Mouse (Mus musculus) kidney, embryonic 15.5 days (tissue): Measurements from ENCODE around the gene Cytip. TPM values are rescaled to one million over a fixed set of nuclear protein-coding genes. Genes with fewer than 3 reads are reported as not detected.
"Not testable (repeated sequence)": the region's sequence is repeated elsewhere in the genome, so short reads cannot be mapped to it uniquely, and the experiment has no call there.

Experiments used
- ATAC-seq: fragments of 200-750 bp; cut with Nextera tagmentation; replicated peaks from 2 replicates; pipeline ENCODE4 v1.8.0; 2017; ENCODE audit warnings: moderate TSS enrichment; ENCODE audit not compliant: low FRiP score
- H3K27ac ChIP-seq: fragments of 300-500 bp; sonication (generic); 2 replicates; pipeline ENCODE4 v1.5.1; 2015; ENCODE audit warnings: mild to moderate bottlenecking, inconsistent platforms
- H3K27me3 ChIP-seq: fragments of 300-500 bp; sonication (generic); 2 replicates; pipeline ENCODE4 v1.6.1; 2015; ENCODE audit warnings: inconsistent platforms
- H3K36me3 ChIP-seq: fragments of 300-500 bp; sonication (generic); 2 replicates; pipeline ENCODE4 v1.6.1; 2015; ENCODE audit warnings: inconsistent platforms
- H3K4me1 ChIP-seq: fragments of 300-500 bp; sonication (generic); 2 replicates; pipeline ENCODE4 v1.6.1; 2015; ENCODE audit warnings: inconsistent platforms
- H3K4me2 ChIP-seq: fragments of 300-500 bp; sonication (generic); 2 replicates; pipeline ENCODE4 v1.6.1; 2015; ENCODE audit warnings: moderate library complexity, mild to moderate bottlenecking, inconsistent platforms
- H3K4me3 ChIP-seq: fragments of 300-500 bp; sonication (generic); replicated peaks from 2 replicates; pipeline ENCODE4 v1.5.1; 2015; ENCODE audit warnings: mild to moderate bottlenecking, inconsistent platforms
- H3K9ac ChIP-seq: fragments of 300-500 bp; sonication (generic); 2 replicates; pipeline ENCODE4 v1.6.1; 2015; ENCODE audit warnings: mild to moderate bottlenecking, inconsistent platforms
- H3K9me3 ChIP-seq: fragments of 300-500 bp; sonication (generic); replicated peaks from 2 replicates; pipeline ENCODE4 v1.6.1; 2016; ENCODE audit warnings: inconsistent platforms
- WGBS: fragments of 180-500 bp; shearing (Covaris S2); methylation state at CpG from one replicate; pipeline ENCODE4 v1.1.7; 2015; ENCODE audit warnings: mixed read lengths; 5-methylcytosine and 5-hydroxymethylcytosine counted together
- polyA plus RNA-seq: library from polyadenylated mRNA; unstranded; fragments of >200 nt; fragmentation: Nextera tagmentation; extraction: Ambion mirVana; gene quantifications from 2 replicates; pipeline ENCODE4 v1.2.1, GENCODE M21; 2015

Gene Cytip
- polyA plus RNA-seq, 1 experiment from 2014 or later, result 1.4 TPM

DNA sequence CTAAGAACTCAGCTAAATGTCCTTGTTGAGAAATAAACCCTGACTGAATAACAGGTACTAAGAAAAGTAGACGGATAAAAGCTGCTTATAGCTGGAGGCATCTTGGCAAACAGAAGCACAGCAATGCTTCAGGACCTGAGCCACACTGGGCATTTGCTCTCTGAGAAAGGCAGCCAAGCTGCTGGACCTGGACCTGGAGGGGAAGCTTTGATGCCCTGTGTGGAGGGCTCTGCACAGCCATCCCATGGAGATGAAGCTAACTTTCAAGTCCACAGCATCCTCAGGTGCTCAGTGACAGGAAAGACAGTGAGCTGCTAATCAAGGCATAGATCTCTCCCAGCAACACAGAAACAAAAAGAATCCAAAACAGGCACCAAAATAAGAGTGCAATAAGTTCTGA is 54.8 kb downstream of the Cytip start:
- Histone ChIP-seq H3K4me2 (no peak overlapping the region), H3K4me1 (no peaks in the 10 kb centered on the region), H3K27me3 (no peaks in the 10 kb centered on the region), H3K4me3 (no peak overlapping the region), H3K27ac (no peak overlapping the region), H3K9ac (no peak overlapping the region), H3K9me3 (no peaks in the 10 kb centered on the region), H3K36me3 (no peaks in the 10 kb centered on the region)
- no peak for ATAC-seq
- WGBS, result 75% methylated on average over 1 of the region's 1 CpGs

DNA sequence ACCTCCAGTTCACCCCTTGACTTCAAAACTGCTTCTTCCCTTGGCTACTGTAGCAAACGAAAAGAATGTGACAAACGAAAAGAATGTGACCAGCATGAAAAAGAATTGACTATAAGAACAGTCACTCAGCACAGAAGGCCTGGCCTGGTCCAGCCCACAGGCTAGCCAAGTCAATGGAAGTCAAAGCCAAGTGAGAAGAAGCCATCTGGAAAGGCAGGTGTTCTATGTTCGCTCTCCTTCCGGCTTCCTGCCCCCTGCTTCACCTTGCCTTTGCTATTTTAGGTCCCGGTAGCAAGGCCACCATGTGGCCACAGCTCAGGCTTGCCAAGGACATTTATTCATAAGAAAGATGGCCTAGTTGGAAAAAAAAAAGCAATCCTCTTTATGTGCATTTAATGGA is 56.7 kb downstream of the Cytip start:
- Histone ChIP-seq H3K9ac (no peak overlapping the region), H3K27me3 (no peaks in the 10 kb centered on the region), H3K4me2 (no peak overlapping the region), H3K4me1 (no peaks in the 10 kb centered on the region), H3K36me3 (no peaks in the 10 kb centered on the region), H3K9me3 (no peaks in the 10 kb centered on the region), H3K4me3 (no peak overlapping the region), H3K27ac (no peak overlapping the region)
- 75% methylated on average over 5 of the region's 5 CpGs for WGBS
- no peak for ATAC-seq

DNA sequence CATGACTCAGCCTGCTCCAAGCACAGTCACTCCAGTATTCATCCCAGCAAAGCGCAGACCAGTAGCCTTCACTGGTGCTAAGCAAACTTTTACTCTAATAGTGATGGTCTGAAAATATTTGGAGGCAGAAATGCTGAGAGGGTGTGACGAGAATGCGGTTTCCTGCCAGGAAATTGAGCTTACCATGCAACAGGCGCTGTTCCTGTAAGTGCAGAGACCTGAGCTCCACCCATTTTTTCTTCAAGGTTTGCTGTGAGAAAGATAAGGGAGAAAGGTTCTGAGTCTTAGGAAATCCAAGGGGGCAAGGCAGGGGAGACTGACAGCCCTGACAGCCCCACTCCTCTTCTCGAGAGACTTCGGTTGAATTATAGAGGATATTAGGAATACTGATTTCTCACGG is 57.7 kb downstream of the Cytip start:
- no peaks in the 10 kb centered on the region for H3K9me3 ChIP-seq
- no peaks in the 10 kb centered on the region for H3K4me1 ChIP-seq
- H3K9ac ChIP-seq, result no peak overlapping the region
- no peaks in the 10 kb centered on the region for H3K36me3 ChIP-seq
- 87% methylated on average over 7 of the region's 7 CpGs for WGBS
- no peak overlapping the region for H3K4me2 ChIP-seq
- no peak overlapping the region for H3K4me3 ChIP-seq
- no peak overlapping the region for H3K27ac ChIP-seq
- no peak for ATAC-seq
- no peaks in the 10 kb centered on the region for H3K27me3 ChIP-seq

DNA sequence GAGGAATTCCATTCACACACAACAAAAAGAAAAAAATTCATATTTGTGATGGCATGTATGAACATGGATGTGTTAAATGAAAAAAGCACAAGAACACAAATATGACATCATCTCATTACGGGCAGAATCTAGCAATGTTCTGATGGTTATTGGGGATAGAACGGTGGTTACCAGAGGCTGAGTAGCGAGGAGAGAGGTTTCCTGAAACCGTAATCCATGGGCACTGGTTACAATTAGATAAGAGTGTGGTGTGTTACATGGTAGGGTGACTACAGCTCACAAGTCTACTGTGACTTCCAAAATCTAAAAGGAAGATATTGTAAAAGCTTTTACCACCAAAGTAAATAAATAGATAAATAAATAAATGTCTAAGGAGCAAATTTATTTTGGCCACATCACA is 58.8 kb downstream of the Cytip start:
- no peak overlapping the region for H3K9ac ChIP-seq
- no peak for ATAC-seq
- no peak overlapping the region for H3K27ac ChIP-seq
- 92% methylated on average over 4 of the region's 4 CpGs for WGBS
- H3K36me3 ChIP-seq, result no peaks in the 10 kb centered on the region
- H3K9me3 ChIP-seq, result no peaks in the 10 kb centered on the region
- no peaks in the 10 kb centered on the region for H3K4me1 ChIP-seq
- H3K27me3 ChIP-seq, result no peaks in the 10 kb centered on the region
- H3K4me2 ChIP-seq, result no peak overlapping the region
- no peak overlapping the region for H3K4me3 ChIP-seq

DNA sequence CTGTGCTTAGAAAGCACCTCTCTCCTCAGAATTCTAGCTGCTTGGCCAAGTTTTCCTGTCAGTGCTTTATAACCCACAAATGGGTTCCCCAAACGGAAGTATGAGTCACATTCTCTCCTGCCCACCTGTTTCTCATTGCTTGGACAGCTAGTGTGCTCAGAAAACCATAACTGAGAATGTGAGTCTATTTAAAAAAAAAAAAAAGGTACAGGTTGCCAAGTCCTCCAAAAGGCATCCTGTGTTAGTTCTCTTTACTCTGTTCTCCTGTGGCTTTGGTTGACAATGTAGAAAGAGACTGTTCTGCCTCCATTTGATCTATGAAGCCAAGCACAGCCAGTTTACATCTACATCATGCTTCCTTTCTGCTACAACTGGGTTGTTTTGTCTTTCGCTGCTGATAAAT is 60.3 kb downstream of the Cytip start:
- Histone ChIP-seq H3K4me1 (no peaks in the 10 kb centered on the region), H3K27me3 (no peaks in the 10 kb centered on the region), H3K4me2 (no peak overlapping the region), H3K4me3 (no peak overlapping the region), H3K9ac (no peak overlapping the region), H3K27ac (no peak overlapping the region), H3K9me3 (no peaks in the 10 kb centered on the region), H3K36me3 (no peaks in the 10 kb centered on the region)
- no peak for ATAC-seq
- 70% methylated on average over 2 of the region's 2 CpGs for WGBS

DNA sequence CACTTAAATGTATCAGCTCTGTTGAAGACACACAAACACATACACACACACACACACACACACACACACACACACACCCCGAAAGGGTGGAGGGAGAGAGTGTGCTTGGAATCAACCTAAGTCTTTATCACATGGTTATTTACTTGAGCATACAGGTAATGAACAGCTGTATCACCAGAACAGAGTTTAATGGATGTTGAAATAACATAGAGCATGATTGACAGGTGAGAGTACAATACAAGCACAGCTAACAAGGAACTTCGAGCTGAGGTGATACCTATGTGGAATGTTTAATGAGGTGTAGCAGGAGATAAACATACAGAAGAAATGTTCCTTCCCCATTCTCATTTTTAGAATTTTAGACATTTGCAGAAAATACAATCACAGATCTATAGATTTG is 62.7 kb downstream of the Cytip start:
- Histone ChIP-seq H3K4me1 (no peaks in the 10 kb centered on the region), H3K9me3 (no peaks in the 10 kb centered on the region), H3K27ac (no peak overlapping the region), H3K4me2 (no peak overlapping the region), H3K27me3 (no peaks in the 10 kb centered on the region), H3K4me3 (no peak overlapping the region), H3K36me3 (no peaks in the 10 kb centered on the region), H3K9ac (no peak overlapping the region)
- 56% methylated on average over 2 of the region's 2 CpGs for WGBS
- no peak for ATAC-seq

- ATAC-seq, result no peak
- no peak overlapping the region for H3K27ac ChIP-seq
- no peaks in the 10 kb centered on the region for H3K4me1 ChIP-seq
- H3K4me3 ChIP-seq, result no peak overlapping the region
- no peaks in the 10 kb centered on the region for H3K36me3 ChIP-seq
- no peaks in the 10 kb centered on the region for H3K9me3 ChIP-seq
- WGBS, result 73% methylated on average over 5 of the region's 5 CpGs
- H3K27me3 ChIP-seq, result no peaks in the 10 kb centered on the region
- no peak overlapping the region for H3K4me2 ChIP-seq
- no peak overlapping the region for H3K9ac ChIP-seq
Observed at GRCm38 (mm10) chr2:58129903-58130302, 65.4 kb downstream of the Cytip start.

DNA sequence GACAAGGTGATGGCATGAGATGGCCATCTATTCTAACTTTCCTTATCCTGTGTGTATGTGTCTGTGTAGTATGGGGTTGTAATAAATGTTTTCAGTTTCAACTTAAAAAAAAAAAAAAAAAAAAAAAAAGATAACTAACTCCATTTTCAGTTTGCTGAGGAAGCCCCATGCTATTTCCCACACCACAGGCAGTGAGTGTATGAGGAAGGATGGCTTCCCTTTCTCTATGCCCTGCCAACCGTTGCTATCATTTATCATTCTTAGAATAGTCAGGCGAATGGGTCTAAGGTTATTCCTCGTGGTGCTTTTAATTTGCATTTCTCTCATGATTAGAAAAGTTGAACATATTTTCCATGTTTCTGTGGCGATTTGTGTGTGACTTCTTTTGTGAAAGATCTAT is 84.2 kb downstream of the Cytip start:
- ATAC-seq, result no peak
- H3K4me3 ChIP-seq, result no peak overlapping the region
- H3K9ac ChIP-seq, result no peak overlapping the region
- H3K9me3 ChIP-seq, result no peaks in the 10 kb centered on the region
- H3K36me3 ChIP-seq, result no peaks in the 10 kb centered on the region
- no peaks in the 10 kb centered on the region for H3K4me1 ChIP-seq
- no peaks in the 10 kb centered on the region for H3K27me3 ChIP-seq
- H3K4me2 ChIP-seq, result no peak overlapping the region
- H3K27ac ChIP-seq, result no peak overlapping the region
- 87% methylated on average over 4 of the region's 4 CpGs for WGBS

GRCm38 (mm10) chr2:58107887-58108286 is 87.4 kb downstream of the Cytip start:
- H3K4me2 ChIP-seq, ATAC-seq, H3K36me3 ChIP-seq, H3K27ac ChIP-seq, H3K4me1 ChIP-seq, H3K9ac ChIP-seq, H3K4me3 ChIP-seq, H3K27me3 ChIP-seq, H3K9me3 ChIP-seq: not testable (repeated sequence)
- 87% methylated on average over 16 of the region's 16 CpGs for WGBS

- H3K27ac ChIP-seq, result no peak overlapping the region
- no peaks in the 10 kb centered on the region for H3K36me3 ChIP-seq
- H3K27me3 ChIP-seq, result no peaks in the 10 kb centered on the region
- H3K4me3 ChIP-seq, result no peak overlapping the region
- ATAC-seq, result no peak
- H3K9ac ChIP-seq, result no peak overlapping the region
- no peak overlapping the region for H3K4me2 ChIP-seq
- H3K9me3 ChIP-seq, result no peaks in the 10 kb centered on the region
- no peaks in the 10 kb centered on the region for H3K4me1 ChIP-seq
- WGBS, result 88% methylated on average over 6 of the region's 6 CpGs
Observed at GRCm38 (mm10) chr2:58107046-58107445, 88.3 kb downstream of the Cytip start.

GRCm38 (mm10) chr2:58094818-58095217 is 100.5 kb downstream of the Cytip start:
- no peak overlapping the region for H3K4me3 ChIP-seq
- no peak overlapping the region for H3K27ac ChIP-seq
- no peaks in the 10 kb centered on the region for H3K9me3 ChIP-seq
- H3K9ac ChIP-seq, result no peak overlapping the region
- WGBS, result 70% methylated on average over 1 of the region's 1 CpGs
- no peak overlapping the region for H3K4me2 ChIP-seq
- no peaks in the 10 kb centered on the region for H3K27me3 ChIP-seq
- ATAC-seq, result no peak
- no peaks in the 10 kb centered on the region for H3K36me3 ChIP-seq
- H3K4me1 ChIP-seq, result no peaks in the 10 kb centered on the region

- Histone ChIP-seq H3K4me3 (no peak overlapping the region), H3K4me2 (no peak overlapping the region), H3K27me3 (no peaks in the 10 kb centered on the region), H3K4me1 (no peaks in the 10 kb centered on the region), H3K9me3 (no peaks in the 10 kb centered on the region), H3K27ac (no peak overlapping the region), H3K9ac (no peak overlapping the region), H3K36me3 (no peaks in the 10 kb centered on the region)
- ATAC-seq, result no peak
- 94% methylated on average over 1 of the region's 1 CpGs for WGBS
Observed at GRCm38 (mm10) chr2:58086420-58086819, 108.9 kb downstream of the Cytip start.

DNA sequence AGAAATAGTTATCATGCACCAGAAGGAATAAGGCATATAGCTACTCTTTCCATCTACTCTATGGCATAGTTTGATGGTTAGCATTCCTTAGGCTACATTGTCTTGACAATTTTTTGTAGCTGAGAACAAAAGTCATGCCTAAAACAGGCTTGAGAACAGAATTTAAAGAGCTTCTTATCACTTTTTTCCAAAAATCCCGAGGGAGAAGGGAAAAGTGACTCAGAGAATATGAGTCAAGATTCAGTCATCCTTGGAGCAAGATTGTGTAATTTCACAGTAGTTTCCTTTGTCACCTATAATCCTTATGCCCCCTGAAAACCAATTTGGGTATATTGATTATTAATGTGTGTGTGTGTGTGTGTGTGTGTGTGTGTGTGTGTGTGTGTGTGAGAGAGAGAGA is 115.5 kb downstream of the Cytip start:
- H3K4me3 ChIP-seq, result no peak overlapping the region
- no peaks in the 10 kb centered on the region for H3K36me3 ChIP-seq
- 61% methylated on average over 1 of the region's 1 CpGs for WGBS
- no peak overlapping the region for H3K9ac ChIP-seq
- no peak overlapping the region for H3K27ac ChIP-seq
- H3K4me1 ChIP-seq, result no peaks in the 10 kb centered on the region
- H3K9me3 ChIP-seq, result no peaks in the 10 kb centered on the region
- no peaks in the 10 kb centered on the region for H3K27me3 ChIP-seq
- no peak overlapping the region for H3K4me2 ChIP-seq
- no peak for ATAC-seq
